Mouse (Mus musculus) midbrain, embryonic 10.5 days (tissue): ENCODE data around the gene Ahcy. TPM values are rescaled to one million over a fixed set of nuclear protein-coding genes. Genes with fewer than 3 reads are reported as not detected.

Source experiments
- DNase-seq: peaks from one replicate; pipeline ENCODE4 v3.0.0-alpha.2; 2017; ENCODE audit warnings: low spot score
- H3K27ac ChIP-seq: fragments of 300-500 bp; sonication (generic); replicated peaks from 2 replicates; pipeline ENCODE4 v1.5.1; 2016; ENCODE audit warnings: mild to moderate bottlenecking
- H3K27me3 ChIP-seq: fragments of 300-500 bp; sonication (generic); 2 replicates; pipeline ENCODE4 v1.6.1; 2016; ENCODE audit warnings: low read depth, mild to moderate bottlenecking; ENCODE audit not compliant: poor library complexity, severe bottlenecking
- H3K36me3 ChIP-seq: fragments of 300-500 bp; sonication (generic); 2 replicates; pipeline ENCODE4 v1.6.1; 2016; ENCODE audit warnings: mild to moderate bottlenecking, moderate library complexity
- H3K4me1 ChIP-seq: fragments of 300-500 bp; sonication (generic); 2 replicates; pipeline ENCODE4 v1.6.1; 2016
- H3K4me3 ChIP-seq: fragments of 300-500 bp; sonication (generic); 2 replicates; pipeline ENCODE4 v1.5.1; 2016; ENCODE audit warnings: mild to moderate bottlenecking, moderate library complexity
- H3K9me3 ChIP-seq: fragments of 300-500 bp; sonication (generic); replicated peaks from 2 replicates; pipeline ENCODE4 v1.6.1; 2016; ENCODE audit warnings: mild to moderate bottlenecking
- WGBS: fragments of 180-500 bp; shearing (Covaris S2); methylation state at CpG from one replicate; pipeline ENCODE4 v1.1.7; 2016; 5-methylcytosine and 5-hydroxymethylcytosine counted together
- polyA plus RNA-seq: library from polyadenylated mRNA; unstranded; fragments of >200 nt; fragmentation: Nextera tagmentation; extraction: Ambion mirVana; gene quantifications from 2 replicates; pipeline ENCODE4 v1.2.1, GENCODE M21; 2016

Ahcy gene
- polyA plus RNA-seq, 1 experiment from 2014 or later: 106 TPM

GRCm38 (mm10) chr2:155090909-155091742 is 16.8 kb upstream of the Ahcy start:
- Histone ChIP-seq H3K4me1 (no peaks in the 10 kb centered on the region), H3K27ac (no peak overlapping the region), H3K4me3 (no peak overlapping the region), H3K9me3 (no peaks in the 10 kb centered on the region), H3K27me3 (no peaks in the 10 kb centered on the region), H3K36me3 (no peaks in the 10 kb centered on the region)
- no peak for DNase-seq
- WGBS: 76% methylated on average over 13 of the region's 13 CpGs

- no peaks in the 10 kb centered on the region for H3K9me3 ChIP-seq
- H3K4me1 ChIP-seq: no peaks in the 10 kb centered on the region
- DNase-seq: no peak
- no peak overlapping the region for H3K4me3 ChIP-seq
- WGBS: 91% methylated on average over 6 of the region's 6 CpGs
- H3K36me3 ChIP-seq: no peaks in the 10 kb centered on the region
- no peaks in the 10 kb centered on the region for H3K27me3 ChIP-seq
- no peak overlapping the region for H3K27ac ChIP-seq
Observed at GRCm38 (mm10) chr2:155088264-155088663, 14.0 kb upstream of the Ahcy start.

DNA sequence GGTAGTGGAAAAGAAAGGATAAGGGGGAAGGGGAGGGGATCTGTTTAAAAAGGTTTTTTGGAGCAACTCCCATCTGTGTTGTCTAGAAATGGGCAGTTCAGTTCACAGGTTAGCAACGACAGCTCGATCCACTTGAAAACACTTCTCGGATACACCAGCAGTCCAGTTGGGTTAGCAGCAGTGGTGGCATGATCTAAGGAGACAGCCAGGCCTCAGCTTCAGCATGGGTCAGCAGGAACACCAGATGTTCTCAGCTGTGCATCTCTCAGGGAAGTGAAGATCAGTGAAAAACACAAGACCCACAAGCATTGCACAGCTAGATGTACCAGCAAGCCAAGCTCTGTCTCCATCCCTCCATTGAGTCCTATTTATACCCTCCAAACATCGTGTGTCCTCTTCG is 12.0 kb upstream of the Ahcy start:
- Histone ChIP-seq H3K27me3 (no peaks in the 10 kb centered on the region), H3K9me3 (no peaks in the 10 kb centered on the region), H3K4me3 (no peak overlapping the region), H3K27ac (no peak overlapping the region), H3K36me3 (no peaks in the 10 kb centered on the region), H3K4me1 (no peaks in the 10 kb centered on the region)
- 90% methylated on average over 5 of the region's 5 CpGs for whole genome bisulfite sequencing
- no peak for DNase-seq

DNA sequence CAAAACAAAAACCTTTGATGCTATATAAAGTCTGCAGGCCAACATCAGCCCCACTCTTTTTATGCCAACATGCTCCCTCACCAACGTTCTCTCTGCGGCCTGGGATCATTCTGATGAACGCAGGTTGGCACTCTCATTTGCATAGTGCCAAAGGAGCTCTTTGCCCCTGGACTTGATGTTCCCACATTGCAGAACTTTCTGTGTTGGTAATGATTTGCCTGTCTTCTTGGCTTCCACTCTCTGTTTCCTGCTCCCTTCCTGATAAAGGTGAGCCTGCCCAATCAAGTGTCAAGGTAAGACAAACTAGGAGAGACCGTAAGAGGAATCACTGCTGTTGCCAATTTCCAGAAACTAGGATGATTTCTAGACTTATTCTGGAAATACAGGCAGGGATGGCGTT is 10.2 kb upstream of the Ahcy start:
- H3K9me3 ChIP-seq: no peaks in the 10 kb centered on the region
- H3K27me3 ChIP-seq: no peaks in the 10 kb centered on the region
- no peaks in the 10 kb centered on the region for H3K36me3 ChIP-seq
- H3K27ac ChIP-seq: no peak overlapping the region
- DNase-seq: no peak
- peaks cover 2% of the 10 kb centered on the region; the same call in 1 of the 2 replicates for H3K4me1 ChIP-seq
- no peak overlapping the region for H3K4me3 ChIP-seq
- 88% methylated on average over 5 of the region's 5 CpGs for WGBS

- DNase-seq: peak; percentile 43
- Histone ChIP-seq H3K4me3 (no peak overlapping the region), H3K9me3 (no peaks in the 10 kb centered on the region), H3K36me3 (no peaks in the 10 kb centered on the region), H3K27ac (no peak overlapping the region), H3K4me1 (peaks cover 2% of the 10 kb centered on the region; the same call in 1 of the 2 replicates), H3K27me3 (no peaks in the 10 kb centered on the region)
- 22% methylated on average over 8 of the region's 8 CpGs for WGBS
Observed at GRCm38 (mm10) chr2:155082121-155082803, 8.0 kb upstream of the Ahcy start.

DNA sequence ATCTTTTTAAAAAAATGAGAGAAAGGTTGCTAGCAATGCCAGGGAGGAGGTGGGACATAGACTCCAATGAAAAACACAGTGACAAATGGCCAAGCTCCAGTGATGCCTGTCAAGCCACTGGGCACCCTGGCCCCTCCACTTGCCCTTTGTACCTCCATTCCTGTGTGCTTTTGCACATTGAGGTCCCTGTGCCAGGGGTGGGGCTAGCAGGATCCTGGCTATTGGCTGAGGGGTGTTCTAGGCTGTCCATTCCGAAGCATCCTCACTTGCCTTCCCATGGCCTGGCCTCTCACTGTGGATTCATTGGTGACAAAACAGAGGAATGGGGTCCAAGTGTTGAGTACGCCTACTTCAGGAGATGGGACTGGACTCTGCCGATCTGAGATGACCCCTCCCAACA is 6.8 kb upstream of the Ahcy start:
- H3K4me3 ChIP-seq: no peak overlapping the region
- DNase-seq: no peak
- H3K4me1 ChIP-seq: peaks cover 2% of the 10 kb centered on the region; the same call in 1 of the 2 replicates
- no peaks in the 10 kb centered on the region for H3K9me3 ChIP-seq
- H3K36me3 ChIP-seq: no peaks in the 10 kb centered on the region
- 89% methylated on average over 3 of the region's 3 CpGs for WGBS
- H3K27me3 ChIP-seq: 0 out of 2 replicates have a peak, but pooled peaks cover 3% of the 10 kb centered on the region
- H3K27ac ChIP-seq: no peak overlapping the region

- DNase-seq: no peak
- Histone ChIP-seq H3K4me3 (no peak overlapping the region), H3K36me3 (no peaks in the 10 kb centered on the region), H3K27me3 (peaks cover 12% of the 10 kb centered on the region), H3K27ac (no peak overlapping the region), H3K4me1 (peaks cover 4% of the 10 kb centered on the region), H3K9me3 (no peaks in the 10 kb centered on the region)
- 76% methylated on average over 4 of the region's 4 CpGs for WGBS
Observed at GRCm38 (mm10) chr2:155080179-155080530, 5.9 kb upstream of the Ahcy start.

DNA sequence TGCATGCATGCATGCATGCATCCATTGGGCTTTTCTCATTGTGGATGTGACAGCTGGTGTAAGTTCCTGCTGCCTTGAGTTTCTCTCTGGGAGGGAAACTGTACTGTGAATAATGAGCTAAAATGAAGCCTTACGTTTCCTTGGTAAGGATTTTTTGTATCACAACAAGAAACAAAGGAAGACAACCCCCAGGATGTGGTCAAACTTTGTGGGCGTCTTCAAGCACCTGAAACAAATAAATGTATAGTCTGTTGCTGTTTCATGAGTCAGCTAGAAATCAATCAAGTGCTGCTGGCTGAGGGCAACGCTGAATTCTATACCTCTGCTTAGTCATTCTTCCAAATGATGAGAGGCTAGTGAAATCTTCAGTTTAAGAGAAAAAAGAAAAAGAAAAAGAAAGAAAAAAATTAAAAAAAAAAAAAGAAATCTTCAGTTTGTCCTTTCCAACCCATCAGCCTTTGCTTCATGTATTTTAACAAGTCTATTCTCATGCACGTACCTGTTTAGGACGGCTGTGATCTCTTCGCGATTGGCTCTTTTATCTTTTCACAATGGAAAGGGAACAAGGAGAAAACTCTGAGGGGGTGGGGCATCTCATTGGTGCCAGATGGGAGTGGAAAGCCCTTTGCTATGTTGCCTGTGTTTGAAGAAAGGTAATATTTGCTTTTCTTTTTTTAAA is 5.3 kb upstream of the Ahcy start:
- Histone ChIP-seq H3K9me3 (no peaks in the 10 kb centered on the region), H3K4me1 (peaks cover 9% of the 10 kb centered on the region), H3K4me3 (no peak overlapping the region), H3K27ac (no peak overlapping the region), H3K36me3 (no peaks in the 10 kb centered on the region), H3K27me3 (peaks cover 13% of the 10 kb centered on the region)
- 40% methylated on average over 7 of the region's 7 CpGs for WGBS
- no peak for DNase-seq

- Histone ChIP-seq H3K4me3 (no peak overlapping the region), H3K4me1 (peaks cover 35% of the 10 kb centered on the region), H3K9me3 (no peaks in the 10 kb centered on the region), H3K36me3 (peaks cover 11% of the 10 kb centered on the region; the same call in 1 of the 2 replicates), H3K27ac (no peak overlapping the region), H3K27me3 (peaks cover 13% of the 10 kb centered on the region)
- WGBS: 89% methylated on average over 6 of the region's 6 CpGs
- no peak for DNase-seq
Observed at GRCm38 (mm10) chr2:155075649-155076048, 1.4 kb upstream of the Ahcy start.

DNA sequence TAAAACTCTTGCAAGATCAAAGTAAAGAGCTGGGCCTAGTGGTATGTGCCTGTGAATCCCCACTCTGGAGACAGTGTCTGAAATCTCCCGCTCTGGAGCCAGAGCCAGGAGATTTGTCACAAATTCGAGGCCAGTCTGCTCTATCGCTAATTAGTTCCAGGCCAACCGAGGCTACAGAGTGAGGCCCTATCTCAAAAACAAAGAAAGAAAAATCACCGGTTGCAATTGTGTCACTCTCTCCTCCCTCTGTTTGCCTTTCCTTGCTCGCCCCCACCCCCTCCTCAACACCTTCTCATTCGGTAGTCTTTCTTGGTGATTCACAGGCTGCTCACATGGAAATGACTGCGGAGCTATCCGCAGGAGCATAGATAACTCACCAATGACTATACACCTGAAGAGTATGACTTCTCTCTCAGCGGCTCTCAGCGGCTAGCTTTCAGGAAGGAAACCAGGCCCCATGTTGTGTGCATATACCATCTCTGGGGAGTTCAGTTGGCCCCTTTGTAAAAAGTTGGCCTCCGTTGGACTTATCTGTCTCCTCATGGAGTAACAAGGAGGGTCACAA is 551 bp upstream of the Ahcy start:
- H3K27ac ChIP-seq: peak overlapping the region; percentile 94
- 21% methylated on average over 12 of the region's 12 CpGs for WGBS
- DNase-seq: no peak

DNA sequence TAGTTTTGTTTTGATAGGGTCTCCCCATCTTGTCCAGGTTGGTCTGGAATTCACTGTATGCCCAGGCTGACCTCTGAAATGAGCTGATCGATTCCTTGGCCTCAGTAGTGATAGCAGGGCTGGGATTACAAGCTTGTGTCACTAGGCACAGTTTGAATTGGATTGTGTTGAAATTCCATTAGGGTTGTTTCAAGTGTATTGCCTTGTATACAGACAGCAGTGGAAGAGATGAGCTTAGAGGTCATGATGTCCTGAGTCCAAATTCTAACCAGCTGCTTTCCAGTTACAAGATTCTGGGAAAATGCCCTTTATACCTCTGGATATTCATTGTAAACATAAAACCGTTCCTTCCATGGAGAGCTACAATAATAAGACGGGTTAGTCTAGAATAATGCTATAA is 950 bp downstream of the Ahcy start:
- Histone ChIP-seq H3K27ac (peak overlapping the region; percentile 94), H3K27me3 (peaks cover 13% of the 10 kb centered on the region), H3K36me3 (peaks cover 29% of the 10 kb centered on the region), H3K4me1 (peaks cover 33% of the 10 kb centered on the region), H3K4me3 (peak overlapping the region; percentile 75), H3K9me3 (no peaks in the 10 kb centered on the region)
- DNase-seq: no peak
- 37% methylated on average over 3 of the region's 3 CpGs for WGBS

More for the DNA sequence above, 551 bp upstream of the Ahcy start:
- Histone ChIP-seq H3K27me3 (peaks cover 13% of the 10 kb centered on the region), H3K9me3 (no peaks in the 10 kb centered on the region), H3K4me3 (peak overlapping the region; percentile 75), H3K36me3 (peaks cover 18% of the 10 kb centered on the region; the same call in 1 of the 2 replicates), H3K4me1 (peaks cover 34% of the 10 kb centered on the region)

DNA sequence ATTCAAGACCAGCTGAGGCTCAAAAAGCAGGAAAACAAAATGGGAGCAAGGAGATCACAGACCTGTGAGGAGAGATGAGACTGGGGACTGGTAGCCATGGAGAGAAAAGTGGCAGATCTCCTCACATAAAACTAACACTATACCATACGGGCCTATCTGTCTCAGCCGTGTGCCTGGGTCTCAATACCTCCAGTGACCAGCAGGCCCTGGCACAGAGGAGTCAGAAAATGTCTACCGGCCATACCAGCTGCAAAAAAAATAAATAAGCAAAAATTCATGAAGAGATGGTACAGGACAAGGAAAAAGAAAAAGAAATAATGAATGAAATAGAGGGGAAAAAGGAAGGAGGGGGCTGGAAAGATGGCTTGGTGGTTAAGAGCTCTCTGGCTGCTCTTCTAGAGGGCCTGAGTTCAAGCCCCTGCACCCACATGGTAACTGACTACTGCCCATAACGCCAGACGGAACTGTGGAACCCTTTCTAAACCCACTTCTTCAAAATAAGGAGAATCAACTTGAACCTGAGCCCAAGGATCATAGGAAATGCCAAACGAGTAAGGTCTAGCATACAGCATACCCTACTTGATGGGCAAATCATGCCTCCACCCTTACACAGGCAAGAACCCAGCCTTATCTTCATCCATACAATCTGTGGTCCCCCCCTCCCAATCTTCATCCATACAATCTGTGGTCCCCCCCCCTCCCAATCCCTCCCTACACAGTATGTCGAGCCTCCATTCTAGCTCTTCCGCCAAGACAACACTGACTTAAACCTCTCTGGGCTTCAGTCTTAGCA is 1.7 kb downstream of the Ahcy start:
- peaks cover 33% of the 10 kb centered on the region for H3K4me1 ChIP-seq
- H3K9me3 ChIP-seq: no peaks in the 10 kb centered on the region
- peaks cover 37% of the 10 kb centered on the region for H3K36me3 ChIP-seq
- peak overlapping the region; percentile 75 for H3K4me3 ChIP-seq
- 83% methylated on average over 8 of the region's 8 CpGs for WGBS
- peaks cover 13% of the 10 kb centered on the region for H3K27me3 ChIP-seq
- no peak for DNase-seq
- no peak overlapping the region for H3K27ac ChIP-seq
